Mouse (Mus musculus): ENCODE data around the gene Numa1.

DNA sequence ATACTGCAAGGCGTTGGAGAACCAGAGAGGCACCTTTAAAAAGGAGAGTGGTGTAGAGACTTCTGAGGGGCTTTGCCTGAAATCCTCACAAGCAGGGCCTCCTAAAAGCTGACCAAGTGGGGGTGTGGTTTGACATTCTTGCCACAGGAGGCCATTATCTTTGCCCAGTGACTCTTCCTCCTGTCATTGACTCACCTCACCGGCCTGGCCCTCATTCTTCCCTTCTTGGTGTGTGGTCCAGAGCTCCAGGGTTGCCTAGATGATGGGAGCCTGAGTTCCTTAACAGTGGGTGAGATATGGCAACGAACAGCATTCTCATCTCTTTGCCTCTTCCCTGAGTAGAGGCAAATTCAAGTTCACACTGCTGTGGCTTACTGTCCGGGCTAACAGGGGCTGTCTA lies 22.0 kb downstream of the Numa1 start:
- TF ChIP-seq GATA1 (IDR thresholded peaks at IDR 0.05; ENCODE audit: borderline replicate concordance, low read length) (no peak), FLI1 (IDR thresholded peaks at IDR 0.05; ENCODE audit: low read length) (no peak)
